Mouse (Mus musculus) embryonic fibroblast, embryonic 13.5 days (primary cell): ENCODE data around the gene Wdr66.

Source experiments
- CTCF ChIP-seq: IDR thresholded peaks from 2 replicates; pipeline ENCODE4 v1.5.1; 2011; ENCODE audit warnings: mild to moderate bottlenecking, control low read depth, low read length, moderate library complexity, borderline replicate concordance; ENCODE audit not compliant: insufficient read depth
- POLR2A ChIP-seq: IDR thresholded peaks from 2 replicates; pipeline ENCODE4 v1.6.1; 2011; ENCODE audit warnings: low read depth, mild to moderate bottlenecking, control low read depth, low read length, moderate library complexity

GRCm38 (mm10) chr5:123270917-123271316, 19.0 kb downstream of the Wdr66 start:
- TF ChIP-seq POLR2A (no peak), CTCF (no peak)
